In genomic region chr7:141413331-141413730, GRCm38 (mm10) we compare ENCODE assay signal across 7 mouse cellular contexts. TPM values are rescaled to one million over a fixed set of nuclear protein-coding genes. Genes with fewer than 3 reads are reported as not detected.
DNase-seq lines count a peak whose midpoint lies in the region; ATAC-seq and TF ChIP-seq lines count a peak whose summit lies in the region.

No protein-coding gene starts in this region.

- H3K27me3 ChIP-seq in lung, postnatal 0 days (replicated peaks; ENCODE audit: insufficient read depth, low read length), result no peaks in the 10 kb centered on the region
- H3K27me3 ChIP-seq in heart, embryonic 15.5 days, result no peaks in the 10 kb centered on the region
- no peaks in the 10 kb centered on the region for H3K27me3 ChIP-seq in liver, postnatal 0 days (ENCODE audit: insufficient read depth, low read length)

- DNase-seq in lung, postnatal 0 days (ENCODE audit: low spot score), result peak; percentile 37
- no peak for DNase-seq in lung, postnatal 14 days
- DNase-seq in cerebellum, adult 9-11 months, result peak; percentile 70
- DNase-seq in liver, postnatal 0 days, result no peak
- DNase-seq in urinary bladder, postnatal 10 days (ENCODE audit: low spot score), result no peak
- no peak for DNase-seq in layer of hippocampus, adult 11-12 months (ENCODE audit: low spot score)

- WGBS in lung, postnatal 0 days, result 4% methylated on average over 16 of the region's 16 CpGs
- 3% methylated on average over 16 of the region's 16 CpGs for WGBS in heart, embryonic 15.5 days
- 3% methylated on average over 16 of the region's 16 CpGs for WGBS in liver, postnatal 0 days (ENCODE audit: insufficient replicate concordance)

- H3K4me3 ChIP-seq in lung, postnatal 0 days (ENCODE audit: low read depth, low read length), result peak overlapping the region; percentile 74
- peak overlapping the region; percentile 87 for H3K4me3 ChIP-seq in heart, embryonic 15.5 days
- peak overlapping the region; percentile 64 for H3K4me3 ChIP-seq in liver, postnatal 0 days (ENCODE audit: low read depth, low read length)

- TF ChIP-seq CTCF in lung, postnatal 0 days (IDR thresholded peaks at IDR 0.05), result no peak
- no peak for TF ChIP-seq CTCF in liver, postnatal 0 days (IDR thresholded peaks at IDR 0.05; ENCODE audit: low read depth)

- no peak for TF ChIP-seq EP300 in lung, postnatal 0 days (IDR thresholded peaks at IDR 0.05)
- TF ChIP-seq EP300 in liver, postnatal 0 days (IDR thresholded peaks at IDR 0.05; ENCODE audit: low read depth), result no peak

- H3K9me3 ChIP-seq in lung, postnatal 0 days (ENCODE audit: low read length), result no peaks in the 10 kb centered on the region
- H3K9me3 ChIP-seq in heart, embryonic 15.5 days (replicated peaks), result no peaks in the 10 kb centered on the region
- H3K9me3 ChIP-seq in liver, postnatal 0 days (ENCODE audit: low read length), result no peaks in the 10 kb centered on the region

- H3K27ac ChIP-seq in lung, postnatal 0 days (ENCODE audit: low read length), result peak overlapping the region; percentile 73
- peak overlapping the region; percentile 87 for H3K27ac ChIP-seq in heart, embryonic 15.5 days
- H3K27ac ChIP-seq in liver, postnatal 0 days (ENCODE audit: low read depth), result peak overlapping the region; percentile 77

- H3K4me2 ChIP-seq in lung, postnatal 0 days (replicated peaks; ENCODE audit: low read depth, low read length), result peak overlapping the region; percentile 91
- peak overlapping the region; percentile 77 for H3K4me2 ChIP-seq in heart, embryonic 15.5 days
- peak overlapping the region; percentile 95 for H3K4me2 ChIP-seq in liver, postnatal 0 days (ENCODE audit: low read depth, low read length)

- peak overlapping the region; percentile 66 for H3K9ac ChIP-seq in lung, postnatal 0 days (replicated peaks; ENCODE audit: low read depth)
- H3K9ac ChIP-seq in heart, embryonic 15.5 days, result peak overlapping the region; percentile 84
- peak overlapping the region; percentile 75 for H3K9ac ChIP-seq in liver, postnatal 0 days (replicated peaks)

- no peaks in the 10 kb centered on the region; the same call in 1 of the 2 replicates for H3K4me1 ChIP-seq in lung, postnatal 0 days (ENCODE audit: insufficient read depth, low read depth, low read length)
- peaks cover 14% of the 10 kb centered on the region for H3K4me1 ChIP-seq in heart, embryonic 15.5 days (replicated peaks)
- peaks cover 36% of the 10 kb centered on the region for H3K4me1 ChIP-seq in liver, postnatal 0 days (ENCODE audit: insufficient read depth)

- no peaks in the 10 kb centered on the region for H3K36me3 ChIP-seq in lung, postnatal 0 days (ENCODE audit: insufficient read depth, low read length)
- H3K36me3 ChIP-seq in heart, embryonic 15.5 days, result no peaks in the 10 kb centered on the region
- H3K36me3 ChIP-seq in liver, postnatal 0 days (replicated peaks; ENCODE audit: insufficient read depth, low read length), result peaks cover 24% of the 10 kb centered on the region

- 0 out of 2 replicates have a peak, but pooled peaks have one; percentile 1 for ATAC-seq in lung, postnatal 0 days
- ATAC-seq in heart, embryonic 15.5 days (replicated peaks; ENCODE audit: insufficient number of reproducible peaks, insufficient read depth, low FRiP score, low read depth), result 0 out of 2 replicates have a peak, but pooled peaks have one; percentile 1
- ATAC-seq in liver, postnatal 0 days, result no peak

RNA-seq across cellular contexts. Expression of gene Gatd1, which starts 0.6 kb away (rescaled TPM):
- 49.8 and 52.3 TPM in 2 replicates for polyA plus RNA-seq in lung, postnatal 0 days (2015; fragmentation: Nextera tagmentation; extraction: Ambion mirVana)
- polyA plus RNA-seq in heart, embryonic 15.5 days (2015; fragmentation: Nextera tagmentation; extraction: Ambion mirVana), result 25.5 and 31.6 TPM in 2 replicates
- polyA plus RNA-seq in liver, postnatal 0 days (2015; fragmentation: Nextera tagmentation; extraction: Ambion mirVana), result 17.4 and 18.2 TPM in 2 replicates

RNA-seq across cellular contexts. Expression of gene Cend1, which starts 16.0 kb away (rescaled TPM):
- polyA plus RNA-seq in lung, postnatal 0 days (2015; fragmentation: Nextera tagmentation; extraction: Ambion mirVana), result 0.25 TPM in 2 replicates
- polyA plus RNA-seq in heart, embryonic 15.5 days (2015; fragmentation: Nextera tagmentation; extraction: Ambion mirVana), result 4.5 and 5.2 TPM in 2 replicates
- not detected in 2 replicates for polyA plus RNA-seq in liver, postnatal 0 days (2015; fragmentation: Nextera tagmentation; extraction: Ambion mirVana)

RNA-seq across cellular contexts. Expression of gene Taldo1, which starts 21.3 kb away (rescaled TPM):
- 260 and 276 TPM in 2 replicates for polyA plus RNA-seq in lung, postnatal 0 days (2015; fragmentation: Nextera tagmentation; extraction: Ambion mirVana)
- polyA plus RNA-seq in heart, embryonic 15.5 days (2015; fragmentation: Nextera tagmentation; extraction: Ambion mirVana), result 225 and 246 TPM in 2 replicates
- polyA plus RNA-seq in liver, postnatal 0 days (2015; fragmentation: Nextera tagmentation; extraction: Ambion mirVana), result 246 and 265 TPM in 2 replicates

RNA-seq across cellular contexts. Expression of gene Slc25a22, which starts 24.4 kb away (rescaled TPM):
- polyA plus RNA-seq in lung, postnatal 0 days (2015; fragmentation: Nextera tagmentation; extraction: Ambion mirVana), result 9.8 and 12.3 TPM in 2 replicates
- 14.1 and 20.2 TPM in 2 replicates for polyA plus RNA-seq in heart, embryonic 15.5 days (2015; fragmentation: Nextera tagmentation; extraction: Ambion mirVana)
- polyA plus RNA-seq in liver, postnatal 0 days (2015; fragmentation: Nextera tagmentation; extraction: Ambion mirVana), result 38.4 and 41.6 TPM in 2 replicates

RNA-seq across cellular contexts. Expression of gene Pidd1, which starts 30.5 kb away (rescaled TPM):
- polyA plus RNA-seq in lung, postnatal 0 days (2015; fragmentation: Nextera tagmentation; extraction: Ambion mirVana), result 1.7 and 1.8 TPM in 2 replicates
- 6.7 and 9.6 TPM in 2 replicates for polyA plus RNA-seq in heart, embryonic 15.5 days (2015; fragmentation: Nextera tagmentation; extraction: Ambion mirVana)
- polyA plus RNA-seq in liver, postnatal 0 days (2015; fragmentation: Nextera tagmentation; extraction: Ambion mirVana), result 3.6 and 4.3 TPM in 2 replicates

Comparison
In these comparisons a context has a peak if more than half of its experiments do, and no peak if none do; other contexts are left out.
1. DNase-seq: peak in lung, postnatal 0 days (single experiment) and cerebellum, adult 9-11 months (single experiment); none in lung, postnatal 14 days (single experiment), liver, postnatal 0 days (single experiment), urinary bladder, postnatal 10 days (single experiment) and layer of hippocampus, adult 11-12 months (single experiment).
2. Peak in every context shown above with its lines, with median percentiles within 50 percentile points of each other: H3K27ac ChIP-seq, H3K4me2 ChIP-seq, H3K4me3 ChIP-seq and H3K9ac ChIP-seq.